Mouse (Mus musculus) spleen, postnatal 14 days (tissue): ENCODE results near the gene Ptpro.

ENCODE experiments used
- DNase-seq, 2 experiments: peaks; one replicate each; pipeline ENCODE4 v3.0.0; 2021 to 2022; ENCODE audit warnings: low spot score in 2 of 2

Ptpro gene

GRCm38 (mm10) chr6:137497208-137497835 lies 245.2 kb downstream of the Ptpro start:
- no peak for DNase-seq

DNA sequence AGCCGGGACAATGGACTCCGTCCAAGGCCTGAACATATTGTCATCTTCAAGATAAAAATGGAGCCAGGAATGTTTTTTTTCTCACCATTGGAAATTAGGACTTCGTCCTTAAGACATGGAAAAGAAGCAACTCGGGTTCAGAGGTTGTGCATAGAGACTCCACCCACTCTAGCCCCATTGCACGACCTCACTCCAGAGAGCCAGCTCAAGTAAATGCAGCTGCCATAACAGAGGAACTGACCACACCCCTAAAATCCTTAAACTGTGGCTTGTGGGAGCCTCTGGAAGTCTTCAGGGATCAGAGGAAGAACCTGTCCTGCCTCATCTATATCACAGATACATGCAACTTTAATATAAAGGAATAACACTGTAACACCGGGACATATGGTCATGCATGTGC lies 246.7 kb downstream of the Ptpro start:
- no peak for DNase-seq

GRCm38 (mm10) chr6:137503009-137503408 lies 250.9 kb downstream of the Ptpro start:
- no peak for DNase-seq

- DNase-seq, result no peak
These were observed 251.3 kb downstream of the Ptpro start for GRCm38 (mm10) chr6:137503462-137503861.

DNA sequence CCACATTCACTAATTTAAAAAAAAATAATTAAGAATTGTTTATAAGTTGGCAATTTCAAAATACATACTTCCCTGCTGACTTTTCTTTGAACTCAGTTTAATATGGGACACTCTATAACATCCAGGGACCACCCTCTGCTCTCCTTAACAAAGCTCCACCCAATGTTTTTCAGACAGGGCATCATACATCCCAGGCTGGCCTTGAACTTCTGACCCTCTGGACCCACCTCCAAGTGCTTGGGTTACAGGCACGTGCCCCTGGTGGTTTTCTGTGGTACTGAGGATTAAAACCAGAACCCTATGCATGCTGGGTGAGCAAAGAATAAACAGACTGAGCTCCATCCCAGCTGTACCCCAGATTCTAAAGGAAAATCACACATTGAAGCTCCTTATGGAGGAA lies 251.9 kb downstream of the Ptpro start:
- DNase-seq, result no peak

- DNase-seq, result no peak
These were observed 253.6 kb downstream of the Ptpro start for GRCm38 (mm10) chr6:137505555-137506227.

GRCm38 (mm10) chr6:137506563-137506962 lies 254.4 kb downstream of the Ptpro start:
- DNase-seq, result no peak

DNA sequence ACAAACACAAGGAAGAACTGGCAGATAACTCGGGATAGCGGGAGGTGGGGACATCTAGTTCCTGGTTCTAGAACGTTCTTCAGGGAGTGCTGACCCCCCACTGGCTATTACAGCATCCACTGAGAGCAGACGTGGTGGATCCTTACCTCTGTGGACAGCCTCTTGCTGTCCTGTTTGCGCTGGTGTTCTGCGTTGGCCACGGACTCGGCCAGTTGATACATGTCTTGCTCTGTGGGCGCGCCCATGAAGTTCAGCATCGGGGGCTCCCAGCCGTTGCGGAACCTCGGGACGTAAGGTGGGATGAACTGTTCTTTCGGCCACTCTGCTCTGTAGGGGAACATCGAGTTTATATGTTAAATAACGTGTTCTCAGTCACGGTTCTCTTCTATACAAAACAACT lies 256.8 kb downstream of the Ptpro start:
- DNase-seq, result no peak

DNA sequence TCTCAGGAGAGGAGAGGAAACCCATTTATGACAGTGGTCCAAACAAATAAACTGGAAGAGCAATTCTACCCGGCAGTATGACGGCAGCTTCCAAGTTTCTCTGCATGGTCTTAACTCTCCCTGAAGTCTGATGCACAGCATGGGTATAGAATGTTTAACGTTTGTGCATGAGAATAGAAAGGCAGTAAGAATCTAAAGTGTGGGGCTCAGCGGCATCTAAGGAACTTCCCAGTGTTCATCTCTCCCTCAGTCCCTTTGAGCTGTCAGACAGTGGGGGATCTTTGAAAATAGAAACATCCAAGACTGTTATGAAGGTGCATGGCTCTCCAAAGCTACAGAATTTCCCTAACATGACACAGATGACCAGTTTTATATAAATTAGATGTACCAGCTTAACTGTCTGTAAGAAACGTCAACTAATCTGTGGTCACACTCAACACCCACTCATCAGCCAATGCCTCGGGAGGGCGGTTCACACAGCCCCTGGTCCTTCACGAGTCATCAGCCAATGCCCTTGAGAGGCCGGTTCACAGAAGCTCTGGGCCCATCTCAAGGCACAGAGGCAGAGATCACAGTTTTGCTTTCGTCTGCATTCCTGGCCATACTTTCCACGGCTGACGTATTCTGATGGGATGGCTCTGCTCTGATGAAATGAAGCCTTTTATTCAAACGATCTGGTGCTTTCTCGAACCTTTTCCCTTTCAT lies 257.4 kb downstream of the Ptpro start:
- DNase-seq, result no peak

DNA sequence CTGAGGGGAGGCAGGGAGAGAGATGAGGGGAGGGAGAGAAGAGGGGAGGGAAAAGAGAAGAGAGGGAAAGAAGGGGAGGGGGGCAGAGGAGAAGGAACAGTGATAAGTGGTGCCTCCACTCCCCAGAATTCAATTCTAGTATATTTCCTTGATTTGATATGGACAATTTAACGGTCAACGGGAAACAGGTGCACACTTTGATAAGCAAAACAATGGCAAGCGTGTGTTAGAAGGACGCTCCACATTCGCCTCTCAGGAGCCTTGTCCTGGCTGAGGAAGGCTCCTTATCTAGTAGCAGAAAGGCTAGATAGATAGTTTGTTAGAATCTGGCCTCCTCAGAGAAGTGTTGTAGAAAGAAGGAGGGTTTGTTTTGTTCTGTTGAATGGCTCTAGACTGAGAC lies 260.6 kb downstream of the Ptpro start:
- no peak for DNase-seq
